Mouse (Mus musculus): ENCODE results near the gene Kdelr1. TPM values are rescaled to one million over a fixed set of nuclear protein-coding genes. Genes with fewer than 3 reads are reported as not detected.
"Not testable (repeated sequence)": the region's sequence is repeated elsewhere in the genome, so short reads cannot be mapped to it uniquely, and the experiment has no call there.

Kdelr1 gene
- total RNA-seq, 2 experiments from 2014 or later = 147 to 148 TPM

GRCm38 (mm10) chr7:45869107-45869670, 3.4 kb upstream of the Kdelr1 start:
- peak in 1 of 2 experiments; percentile 16 for DNase-seq (ENCODE audit: low spot score in 2 of 2)

- no peak for DNase-seq (ENCODE audit: low spot score in 2 of 2)
Measured at GRCm38 (mm10) chr7:45869787-45870186, 2.8 kb upstream of the Kdelr1 start.

DNA sequence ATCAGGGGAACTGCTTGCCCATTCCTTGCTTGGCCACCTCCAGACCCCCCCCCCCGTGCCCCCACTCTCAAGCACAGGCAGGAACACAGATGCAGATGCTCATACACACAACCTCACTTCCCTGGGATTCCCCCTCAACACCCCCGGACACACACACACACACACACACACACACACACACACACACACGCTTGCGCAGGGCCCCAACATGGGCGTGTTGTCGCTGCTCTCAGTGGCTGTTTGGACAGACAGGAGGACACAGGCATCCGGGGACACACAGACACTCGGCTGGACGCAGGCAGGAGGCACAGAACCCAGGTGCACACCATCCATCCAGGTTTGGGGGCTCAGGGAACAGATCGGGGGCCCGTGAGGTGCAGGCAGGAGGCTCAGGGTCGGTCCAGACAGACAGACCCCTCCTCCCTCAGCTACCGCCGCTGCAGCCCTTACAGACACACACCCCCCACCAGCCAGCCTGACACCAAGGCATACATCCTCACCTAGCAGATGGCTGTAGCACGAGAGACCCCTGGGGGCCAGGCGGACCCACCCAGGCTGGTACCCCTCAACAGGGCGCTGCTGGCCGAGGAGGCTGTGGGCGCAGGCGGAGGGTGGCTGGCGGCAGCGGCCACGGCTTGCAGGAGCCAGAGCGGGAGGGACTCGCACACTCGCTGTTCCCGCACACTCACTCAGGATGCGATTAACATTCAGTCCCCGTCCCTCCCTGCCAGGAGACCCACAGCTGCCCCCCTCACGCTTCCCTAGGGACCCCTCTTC, 2.1 kb upstream of the Kdelr1 start:
- no peak for DNase-seq (ENCODE audit: low spot score in 2 of 2)

DNA sequence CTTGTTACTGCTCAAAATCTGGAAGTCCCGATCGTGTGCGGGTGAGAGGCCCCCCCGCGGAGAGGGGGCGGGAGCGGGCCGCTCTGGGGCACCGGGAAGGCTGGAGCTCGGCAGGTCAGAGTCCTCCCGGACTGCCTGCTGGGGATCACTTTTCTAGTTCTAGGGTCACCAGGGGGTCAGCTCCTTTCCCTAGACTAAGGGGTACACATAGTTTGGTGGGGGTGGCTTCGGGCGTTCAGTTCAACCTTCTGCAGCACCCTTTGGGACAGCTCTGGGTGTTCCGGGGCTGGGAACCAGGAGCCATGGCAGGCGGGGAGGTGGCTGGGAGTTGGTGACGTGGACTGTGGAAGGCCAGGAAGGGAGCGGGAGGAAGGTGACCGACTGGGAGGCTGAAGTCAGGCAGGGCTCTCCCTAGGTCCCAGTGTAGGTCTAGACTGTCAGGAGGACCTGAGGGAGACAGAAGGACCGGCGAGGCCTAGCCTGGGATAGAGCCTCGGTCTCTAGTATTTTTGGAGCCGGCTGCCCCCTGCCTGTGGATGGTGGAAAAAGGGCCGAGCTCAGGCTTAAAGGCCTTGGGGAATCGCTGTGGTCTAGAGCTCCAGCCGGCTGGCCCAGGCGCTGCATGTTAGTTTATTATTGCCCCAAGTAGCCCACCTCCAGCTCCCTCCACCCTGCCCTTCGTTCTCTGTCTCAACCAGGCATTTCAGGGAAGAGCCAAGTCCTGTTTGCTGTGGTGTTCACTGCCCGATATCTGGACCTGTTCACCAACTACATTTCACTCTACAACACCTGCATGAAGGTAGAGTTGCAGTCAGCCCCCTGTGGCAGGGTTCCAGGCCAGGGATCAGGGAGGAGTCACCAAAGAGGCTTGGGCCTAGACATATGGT, 732 bp downstream of the Kdelr1 start:
- DNase-seq (ENCODE audit: low spot score in 2 of 2) = peak; percentile 33 to 53

GRCm38 (mm10) chr7:45876895-45877294, 4.3 kb downstream of the Kdelr1 start:
- no peak for DNase-seq (ENCODE audit: low spot score in 2 of 2)

- not testable (repeated sequence) for DNase-seq (ENCODE audit: low spot score in 2 of 2)
Measured at GRCm38 (mm10) chr7:45878278-45878677, 5.7 kb downstream of the Kdelr1 start, which contains the start of gene Grin2d. Grin2d (minus strand) TSS chr7:45878378.

- DNase-seq (ENCODE audit: low spot score in 2 of 2) = no peak
Measured at GRCm38 (mm10) chr7:45880531-45880930, 8.0 kb downstream of the Kdelr1 start.

DNA sequence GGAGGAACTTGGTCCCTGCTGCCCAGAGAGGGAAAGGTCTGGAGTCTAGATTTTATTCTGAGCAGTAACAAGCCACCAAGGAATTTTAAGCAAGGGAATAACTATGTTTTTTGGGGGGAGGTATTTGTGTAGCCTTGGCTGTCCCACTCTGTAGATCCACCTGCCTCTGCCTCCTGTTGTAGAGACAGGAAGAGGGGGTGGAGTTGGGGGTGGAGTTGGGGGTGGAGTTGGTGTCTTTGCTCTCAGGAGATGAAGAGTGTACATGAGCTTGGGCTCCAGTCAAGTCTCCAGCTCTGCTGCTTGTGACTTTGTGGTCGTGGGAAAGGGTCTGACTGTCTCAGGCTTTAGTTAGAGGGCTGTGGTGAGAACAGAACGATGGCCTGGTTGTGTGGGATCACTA, 8.4 kb downstream of the Kdelr1 start:
- no peak for DNase-seq (ENCODE audit: low spot score in 2 of 2)

GRCm38 (mm10) chr7:45887246-45887645, 14.7 kb downstream of the Kdelr1 start:
- no peak for DNase-seq (ENCODE audit: low spot score in 2 of 2)

GRCm38 (mm10) chr7:45892651-45893050, 20.1 kb downstream of the Kdelr1 start:
- no peak for DNase-seq (ENCODE audit: low spot score in 2 of 2)

DNA sequence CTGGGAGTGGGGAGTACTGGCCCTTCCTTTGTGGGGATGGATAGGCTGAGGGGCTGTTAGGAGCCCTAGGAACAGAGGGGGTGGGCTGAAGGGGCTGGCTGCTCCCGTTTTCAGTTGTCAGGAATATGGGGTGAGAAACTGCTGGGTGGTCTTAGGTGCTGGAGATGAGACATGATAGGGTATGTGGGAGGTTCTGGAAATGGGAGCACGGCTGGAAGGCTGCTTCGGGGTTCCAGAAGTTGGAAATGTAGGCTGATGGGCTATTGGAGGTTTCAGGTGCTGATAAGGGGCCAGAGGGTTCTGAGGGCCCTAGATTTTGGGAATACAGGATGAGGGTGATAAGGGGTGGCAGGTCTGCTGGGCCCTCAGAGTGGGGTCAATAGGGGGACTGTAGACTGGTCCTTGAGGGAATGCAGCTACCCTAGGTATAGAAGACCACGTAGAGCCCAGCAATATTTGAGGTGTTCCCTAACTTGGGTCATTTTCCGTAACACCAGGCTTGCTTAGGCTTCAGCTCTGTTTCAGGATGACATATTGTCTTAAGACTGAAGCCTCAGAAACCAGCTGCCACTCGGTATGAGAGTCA, 23.5 kb downstream of the Kdelr1 start:
- no peak for DNase-seq (ENCODE audit: low spot score in 2 of 2)

DNA sequence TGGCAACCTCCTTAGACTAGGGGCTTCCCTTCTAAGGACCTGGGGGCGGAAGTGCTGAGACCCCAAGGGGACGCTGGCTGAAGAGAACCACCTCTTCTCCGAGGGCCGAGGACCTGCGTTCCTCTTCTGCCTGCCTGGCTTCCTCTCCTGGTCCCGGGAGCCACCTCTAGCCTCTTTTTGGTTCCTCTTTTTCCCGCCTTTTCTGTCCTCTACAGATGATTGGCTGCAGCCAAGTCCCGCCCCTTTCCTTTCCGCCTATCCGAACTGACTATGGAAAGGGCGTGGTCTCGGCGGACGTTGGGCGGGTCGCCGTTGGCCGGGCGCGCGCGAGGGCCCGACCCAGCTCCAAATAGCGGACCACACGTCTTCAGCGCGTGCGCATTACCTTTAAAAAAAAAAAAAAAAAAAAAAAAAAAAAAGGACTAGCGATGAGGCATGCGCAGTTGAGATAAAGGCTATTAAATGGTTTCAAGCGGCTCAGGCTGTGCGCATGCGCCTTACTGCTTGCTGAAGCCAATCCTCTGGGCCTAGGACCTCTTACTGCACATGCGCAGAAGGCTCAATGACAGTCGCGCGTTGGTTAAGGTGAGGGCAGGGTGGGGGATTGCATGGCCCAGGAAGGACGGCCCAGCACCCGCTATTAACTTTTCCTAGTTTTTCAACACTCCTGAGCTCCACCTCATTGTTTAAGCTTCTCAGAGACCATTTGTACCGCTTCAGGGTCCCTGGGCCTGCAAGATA, 24.1 kb downstream of the Kdelr1 start, which contains the start of the genes Syngr4 and Tmem143:
Syngr4 (minus strand) TSS at position 198 of the 741 bp plus-strand sequence.
Tmem143 (plus strand) TSS at position 425 of the 741 bp plus-strand sequence.
- peak; percentile 85 to 89 for DNase-seq (ENCODE audit: low spot score in 2 of 2)

DNA sequence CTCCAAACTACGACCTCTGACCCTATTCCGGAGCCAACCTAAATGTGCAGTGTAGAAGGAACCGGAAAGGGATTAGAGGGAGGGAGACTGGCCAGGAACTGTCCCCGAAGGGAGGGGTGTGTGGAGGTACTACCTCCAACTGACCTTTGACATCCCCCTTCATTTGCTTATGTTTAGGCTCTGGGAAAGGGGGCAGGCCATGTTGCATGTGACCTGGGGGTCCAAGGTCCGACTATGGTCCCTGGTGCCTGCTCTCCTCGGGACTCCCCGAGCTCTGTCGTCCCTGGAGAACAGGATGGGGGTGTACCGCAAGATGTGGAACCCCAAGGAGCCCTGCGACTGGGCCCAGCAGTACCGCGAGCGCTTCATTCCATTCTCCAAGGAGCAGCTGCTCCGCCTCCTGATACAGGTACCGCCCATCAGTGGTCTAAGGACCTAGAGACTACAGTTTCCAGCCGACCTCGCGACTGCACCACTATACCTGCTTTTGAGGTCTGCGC, 24.7 kb downstream of the Kdelr1 start:
- DNase-seq (ENCODE audit: low spot score in 2 of 2) = peak in 1 of 2 experiments; percentile 37

DNA sequence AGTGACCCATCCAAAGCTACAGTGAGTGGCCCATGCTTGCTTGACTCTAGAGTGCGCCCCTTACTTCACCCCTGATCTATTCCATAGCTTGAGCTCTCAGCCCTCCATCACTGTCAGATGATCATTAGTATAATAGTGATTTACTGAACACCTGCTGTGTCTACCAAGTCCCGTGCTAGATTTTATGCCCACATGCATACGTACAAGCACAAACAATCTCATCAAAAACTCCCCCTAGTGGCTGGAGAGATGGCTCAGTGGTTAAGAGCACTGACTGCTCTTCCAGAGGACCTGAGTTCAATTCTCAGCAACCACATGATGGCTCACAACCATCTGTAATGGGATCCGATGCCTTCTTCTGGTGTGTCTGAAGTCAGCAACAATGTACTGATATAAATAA, 25.6 kb downstream of the Kdelr1 start:
- DNase-seq (ENCODE audit: low spot score in 2 of 2) = not testable (repeated sequence)

- no peak for DNase-seq (ENCODE audit: low spot score in 2 of 2)
Measured at GRCm38 (mm10) chr7:45901562-45901961, 29.0 kb downstream of the Kdelr1 start.

GRCm38 (mm10) chr7:45902481-45903002, 30.0 kb downstream of the Kdelr1 start:
- DNase-seq (ENCODE audit: low spot score in 2 of 2) = no peak

GRCm38 (mm10) chr7:45906622-45907021, 34.0 kb downstream of the Kdelr1 start:
- DNase-seq (ENCODE audit: low spot score in 2 of 2) = no peak

- DNase-seq (ENCODE audit: low spot score in 2 of 2) = no peak
Measured at GRCm38 (mm10) chr7:45908384-45908783, 35.8 kb downstream of the Kdelr1 start.

GRCm38 (mm10) chr7:45909145-45909544, 36.6 kb downstream of the Kdelr1 start:
- no peak for DNase-seq (ENCODE audit: low spot score in 2 of 2)

GRCm38 (mm10) chr7:45914067-45914466, 41.5 kb downstream of the Kdelr1 start:
- DNase-seq (ENCODE audit: low spot score in 2 of 2) = no peak

Data from adrenal gland, postnatal 4 days (tissue).